Mouse (Mus musculus) olfactory bulb, adult 2 months (tissue): ENCODE measurements at regions not wholly inside any gene's neighbourhood (a gene's known extent, or its start where the extent isn't known, plus 50 kb on each side); places are given as distances from the start of the nearest gene placed in this dataset.

ENCODE experiments used
- CTCF ChIP-seq: fragments of 200-500 bp; IDR thresholded peaks from 2 replicates; pipeline ENCODE4 v1.5.1; 2012; ENCODE audit warnings: low read depth, mild to moderate bottlenecking, low read length, moderate library complexity; ENCODE audit not compliant: insufficient read depth
- POLR2A ChIP-seq: fragments of 200-500 bp; IDR thresholded peaks from 2 replicates; pipeline ENCODE4 v1.6.1; 2012; ENCODE audit warnings: mild to moderate bottlenecking, low read depth, low read length, moderate library complexity; ENCODE audit not compliant: insufficient read depth

DNA sequence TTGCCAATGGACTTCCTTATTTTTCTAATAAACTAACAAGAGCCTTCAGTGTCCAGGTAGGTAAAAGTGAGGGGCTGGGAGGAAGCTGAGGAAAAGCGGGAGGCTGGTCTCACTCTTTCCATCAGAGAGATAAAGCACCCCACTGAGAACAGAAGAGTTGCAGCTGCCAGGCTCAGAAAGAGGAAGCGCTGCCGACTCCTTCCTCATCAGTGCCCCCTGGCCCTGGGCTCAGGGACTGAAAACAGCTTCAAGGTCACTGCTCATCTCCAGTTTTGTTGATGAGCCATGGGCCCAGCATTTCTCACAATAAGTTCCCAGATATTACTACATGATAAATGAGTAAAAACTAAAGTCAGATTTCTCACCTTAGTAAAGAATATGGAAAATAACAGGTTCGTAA, 57.4 kb upstream of the Frmd6 start:
- TF ChIP-seq CTCF: no peak
- no peak for TF ChIP-seq POLR2A
